Mouse (Mus musculus): ENCODE data around the gene Cth. TPM values are rescaled to one million over a fixed set of nuclear protein-coding genes. Genes with fewer than 3 reads are reported as not detected.
A peak's percentile ranks its signal among the peaks of the same experiment; 100 is the strongest.

Cth gene
- total and polyA plus RNA-seq, 3 experiments: 0.93 to 4.8 (median 1.3) TPM

- no peak for TF ChIP-seq CTCF (IDR thresholded peaks at IDR 0.05)
- H3K27ac ChIP-seq: no peak overlapping the region
- 69% methylated on average over 4 of the region's 4 CpGs for WGBS
- H3K36me3 ChIP-seq (ENCODE audit: control insufficient read depth, insufficient read depth, low read length): no peaks in the 10 kb centered on the region
- intact Hi-C loops (cut with DNase I): no loop called here
- no peak overlapping the region for H3K9ac ChIP-seq (ENCODE audit: low read depth, low read length)
- H3K79me2 ChIP-seq (replicated peaks; ENCODE audit: control insufficient read depth, insufficient read depth, low read length): no peaks in the 10 kb centered on the region
- H3K4me3 ChIP-seq: no peak overlapping the region
- no peaks in the 10 kb centered on the region for H3K27me3 ChIP-seq (ENCODE audit: control insufficient read depth, insufficient read depth, low read length)
- DNase-seq: no peak
- no peaks in the 10 kb centered on the region for H3K4me1 ChIP-seq (ENCODE audit: control insufficient read depth, insufficient read depth, low read length)
Measured at GRCm38 (mm10) chr3:157866251-157866650, 58.6 kb downstream of the Cth start.

DNA sequence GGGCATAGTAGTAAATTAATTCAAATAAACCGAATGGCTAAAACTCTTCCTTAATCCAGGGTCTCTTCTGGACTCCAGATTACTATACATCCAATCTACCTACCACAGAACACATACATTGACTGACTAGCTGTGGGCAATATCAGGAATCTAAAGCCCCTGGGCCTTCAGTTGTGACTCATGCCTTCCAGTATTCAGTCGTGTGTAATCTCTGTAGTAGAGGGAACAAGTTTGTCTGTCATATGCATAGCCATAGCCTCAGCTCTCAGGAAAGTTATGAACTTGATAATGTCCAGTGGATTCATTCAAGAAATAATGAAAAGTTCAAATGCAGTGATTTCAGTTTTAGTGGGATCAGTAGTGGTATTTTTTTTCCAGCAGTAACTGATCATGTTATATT is 59.0 kb downstream of the Cth start:
- no peak overlapping the region for H3K4me3 ChIP-seq
- intact Hi-C loops (cut with DNase I): no loop called here
- H3K9ac ChIP-seq (ENCODE audit: low read depth, low read length): no peak overlapping the region
- no peaks in the 10 kb centered on the region for H3K36me3 ChIP-seq (ENCODE audit: control insufficient read depth, insufficient read depth, low read length)
- TF ChIP-seq CTCF (IDR thresholded peaks at IDR 0.05) (no peak), EP300 (IDR thresholded peaks at IDR 0.05; ENCODE audit: insufficient read depth, low read depth, low read length) (no peak), POLR2A (IDR thresholded peaks at IDR 0.05; ENCODE audit: insufficient read depth, low read depth, low read length) (no peak)
- no peak for DNase-seq
- no peak overlapping the region for H3K27ac ChIP-seq
- no peaks in the 10 kb centered on the region for H3K4me1 ChIP-seq (ENCODE audit: control insufficient read depth, insufficient read depth, low read length)
- H3K27me3 ChIP-seq (ENCODE audit: control insufficient read depth, insufficient read depth, low read length): no peaks in the 10 kb centered on the region
- WGBS: 68% methylated on average over 2 of the region's 2 CpGs
- no peaks in the 10 kb centered on the region for H3K79me2 ChIP-seq (replicated peaks; ENCODE audit: control insufficient read depth, insufficient read depth, low read length)

GRCm38 (mm10) chr3:157865431-157865830 is 59.4 kb downstream of the Cth start:
- intact Hi-C loops (cut with DNase I): no loop called here
- no peak overlapping the region for H3K27ac ChIP-seq
- H3K4me3 ChIP-seq: no peak overlapping the region
- H3K36me3 ChIP-seq (ENCODE audit: control insufficient read depth, insufficient read depth, low read length): no peaks in the 10 kb centered on the region
- WGBS: 60% methylated on average over 6 of the region's 6 CpGs
- no peaks in the 10 kb centered on the region for H3K27me3 ChIP-seq (ENCODE audit: control insufficient read depth, insufficient read depth, low read length)
- no peak for DNase-seq
- no peak for TF ChIP-seq CTCF (IDR thresholded peaks at IDR 0.05)
- TF ChIP-seq POLR2A (IDR thresholded peaks at IDR 0.05; ENCODE audit: insufficient read depth, low read depth, low read length): no peak
- TF ChIP-seq EP300 (IDR thresholded peaks at IDR 0.05; ENCODE audit: insufficient read depth, low read depth, low read length): no peak
- no peak overlapping the region for H3K9ac ChIP-seq (ENCODE audit: low read depth, low read length)
- no peaks in the 10 kb centered on the region for H3K79me2 ChIP-seq (replicated peaks; ENCODE audit: control insufficient read depth, insufficient read depth, low read length)
- H3K4me1 ChIP-seq (ENCODE audit: control insufficient read depth, insufficient read depth, low read length): no peaks in the 10 kb centered on the region

GRCm38 (mm10) chr3:157852806-157853205 is 72.1 kb downstream of the Cth start:
- Histone ChIP-seq H3K36me3 (ENCODE audit: control insufficient read depth, insufficient read depth, low read length) (no peaks in the 10 kb centered on the region), H3K9ac (ENCODE audit: low read depth, low read length) (no peak overlapping the region), H3K4me3 (no peak overlapping the region), H3K79me2 (replicated peaks; ENCODE audit: control insufficient read depth, insufficient read depth, low read length) (no peaks in the 10 kb centered on the region), H3K27me3 (ENCODE audit: control insufficient read depth, insufficient read depth, low read length) (no peaks in the 10 kb centered on the region), H3K4me1 (ENCODE audit: control insufficient read depth, insufficient read depth, low read length) (no peaks in the 10 kb centered on the region), H3K27ac (no peak overlapping the region)
- no peak for DNase-seq
- 29% methylated on average over 1 of the region's 1 CpGs for WGBS
- TF ChIP-seq POLR2A (IDR thresholded peaks at IDR 0.05; ENCODE audit: insufficient read depth, low read depth, low read length): no peak
- no peak for TF ChIP-seq CTCF (IDR thresholded peaks at IDR 0.05)
- no peak for TF ChIP-seq EP300 (IDR thresholded peaks at IDR 0.05; ENCODE audit: insufficient read depth, low read depth, low read length)
- intact Hi-C loops (cut with DNase I): no loop called here

DNA sequence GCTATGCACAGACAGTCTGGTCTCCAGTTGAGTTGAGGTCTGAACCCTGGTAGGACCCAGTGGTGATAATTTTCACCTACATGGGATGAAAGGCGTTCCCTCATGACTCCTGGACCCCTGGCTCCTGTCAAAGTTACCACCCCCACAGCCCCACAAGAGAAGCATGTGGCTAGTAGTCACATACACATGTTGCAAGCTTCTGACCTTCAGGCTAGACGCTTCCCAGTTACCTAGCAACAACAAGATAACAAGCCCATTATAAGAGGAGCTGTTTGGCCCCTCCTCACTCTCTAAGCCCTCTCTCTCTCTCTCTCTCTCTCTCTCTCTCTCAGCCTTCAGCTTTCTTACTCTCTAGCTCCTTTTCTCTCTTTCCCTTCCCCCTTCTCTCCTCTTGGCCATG is 76.4 kb downstream of the Cth start:
- no peak overlapping the region for H3K4me3 ChIP-seq
- no peak overlapping the region for H3K9ac ChIP-seq (ENCODE audit: low read depth, low read length)
- peak in 1 of 2 experiments; percentile 4 for DNase-seq
- H3K36me3 ChIP-seq (ENCODE audit: control insufficient read depth, insufficient read depth, low read length): no peaks in the 10 kb centered on the region
- H3K27me3 ChIP-seq (ENCODE audit: control insufficient read depth, insufficient read depth, low read length): no peaks in the 10 kb centered on the region
- no peak overlapping the region for H3K27ac ChIP-seq
- WGBS: 23% methylated on average over 2 of the region's 2 CpGs
- no peaks in the 10 kb centered on the region for H3K79me2 ChIP-seq (replicated peaks; ENCODE audit: control insufficient read depth, insufficient read depth, low read length)
- intact Hi-C loops (cut with DNase I): no loop called here
- no peak for TF ChIP-seq CTCF (IDR thresholded peaks at IDR 0.05)
- no peaks in the 10 kb centered on the region for H3K4me1 ChIP-seq (ENCODE audit: control insufficient read depth, insufficient read depth, low read length)

DNA sequence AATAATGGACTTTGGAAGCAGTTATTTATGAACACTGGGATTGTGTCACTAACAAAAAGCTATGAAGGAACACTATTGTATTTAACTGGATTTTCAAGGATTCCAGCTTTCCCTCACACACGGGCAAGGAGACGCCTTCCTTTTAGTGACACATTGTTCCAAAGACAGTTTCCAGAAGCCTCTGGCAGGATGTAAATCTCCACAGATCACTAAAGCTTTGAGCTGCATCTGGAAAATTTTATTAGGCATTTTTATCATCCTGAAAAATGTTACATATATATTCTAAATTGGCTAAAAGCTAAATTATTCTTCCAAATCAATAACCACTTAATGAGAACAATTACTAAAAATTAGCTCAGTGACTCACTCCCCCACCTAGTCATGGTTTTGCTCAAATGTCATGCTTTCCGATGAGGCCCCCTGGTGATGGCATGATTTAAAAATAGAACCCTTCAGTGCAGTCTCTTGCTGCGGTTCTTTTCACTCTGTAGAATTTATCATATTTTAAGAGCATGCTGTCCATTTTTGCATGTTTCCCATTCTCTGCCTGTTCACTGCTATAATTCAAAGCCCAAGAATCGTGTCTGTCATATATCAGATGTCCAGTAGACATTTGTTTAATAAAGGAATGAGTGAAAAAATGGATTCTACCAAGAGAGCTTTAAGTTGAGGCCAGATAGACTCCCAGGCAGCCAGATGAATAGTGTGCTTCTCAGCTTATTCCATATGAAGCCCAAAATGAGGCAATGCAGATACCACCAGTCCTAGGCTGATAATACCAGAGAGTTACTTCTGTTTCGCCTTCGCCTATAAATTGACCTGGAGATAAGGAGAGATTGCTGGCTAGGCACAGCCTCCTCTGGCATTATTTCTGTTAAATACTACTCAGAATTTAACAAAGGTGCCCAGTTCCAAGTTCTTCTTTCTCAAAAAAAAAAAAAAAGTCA is 77.3 kb downstream of the Cth start:
- WGBS: 31% methylated on average over 7 of the region's 7 CpGs
- no peak overlapping the region for H3K27ac ChIP-seq

More for the DNA sequence above, 77.3 kb downstream of the Cth start:
- no peaks in the 10 kb centered on the region for H3K4me1 ChIP-seq (ENCODE audit: control insufficient read depth, insufficient read depth, low read length)
- TF ChIP-seq POLR2A (IDR thresholded peaks at IDR 0.05; ENCODE audit: insufficient read depth, low read depth, low read length) (no peak), EP300 (IDR thresholded peaks at IDR 0.05; ENCODE audit: insufficient read depth, low read depth, low read length) (no peak), CTCF (IDR thresholded peaks at IDR 0.05) (no peak)
- H3K9ac ChIP-seq (ENCODE audit: low read depth, low read length): no peak overlapping the region
- no peaks in the 10 kb centered on the region for H3K36me3 ChIP-seq (ENCODE audit: control insufficient read depth, insufficient read depth, low read length)
- no peak overlapping the region for H3K4me3 ChIP-seq
- intact Hi-C loops (cut with DNase I): no loop called here
- no peaks in the 10 kb centered on the region for H3K79me2 ChIP-seq (replicated peaks; ENCODE audit: control insufficient read depth, insufficient read depth, low read length)
- no peaks in the 10 kb centered on the region for H3K27me3 ChIP-seq (ENCODE audit: control insufficient read depth, insufficient read depth, low read length)
- DNase-seq: no peak

Other genes with a start within 250 kb of the Cth start
- 10 to 100 TPM; 28.8 to 31.5 TPM for gene Ankrd13c, start 22.2 kb upstream of the Cth start, total RNA-seq (2021)
- 7.5 and 10.7 TPM in 2 replicates for gene Ankrd13c, start 22.2 kb upstream of the Cth start, polyA plus RNA-seq (2012; rRNA removed)
- gene Srsf11, start 111.6 kb upstream of the Cth start, total RNA-seq (2021): 10 to 100 TPM; 32.4 to 36.9 TPM
- 114 and 175 TPM in 2 replicates for gene Srsf11, start 111.6 kb upstream of the Cth start, polyA plus RNA-seq (2012; rRNA removed)
- 10 to 100 TPM in 1 of 2 experiments, 1 to 10 TPM in 1; 9.5 to 10.4 TPM for gene Lrrc40, start 111.6 kb upstream of the Cth start, total RNA-seq (2021)
- 4.2 and 7.8 TPM in 2 replicates for gene Lrrc40, start 111.6 kb upstream of the Cth start, polyA plus RNA-seq (2012; rRNA removed)

Measured in heart, adult 2 months (tissue).